ENCODE assay signal across 7 mouse cellular contexts in genomic region chrX:13072461-13072982, GRCm38 (mm10). TPM values are rescaled to one million over a fixed set of nuclear protein-coding genes. Genes with fewer than 3 reads are reported as not detected.
DNase-seq lines count a peak whose midpoint lies in the region; ATAC-seq lines count a peak whose summit lies in the region.

No protein-coding gene starts in this region.

- peaks cover 33% of the 10 kb centered on the region for H3K27me3 ChIP-seq in embryonic facial prominence, embryonic 10.5 days (replicated peaks; ENCODE audit: low read depth, poor library complexity, severe bottlenecking)
- H3K27me3 ChIP-seq in limb, embryonic 12.5 days, result peaks cover 27% of the 10 kb centered on the region
- no peaks in the 10 kb centered on the region for H3K27me3 ChIP-seq in midbrain, embryonic 13.5 days

- H3K9ac ChIP-seq in limb, embryonic 12.5 days (replicated peaks), result peak overlapping the region; percentile 85
- peak overlapping the region; percentile 91 for H3K9ac ChIP-seq in midbrain, embryonic 13.5 days (replicated peaks)

- 17% methylated on average over 60 of the region's 73 CpGs for WGBS in embryonic facial prominence, embryonic 10.5 days
- WGBS in limb, embryonic 12.5 days, result 19% methylated on average over 32 of the region's 73 CpGs
- WGBS in midbrain, embryonic 13.5 days, result 29% methylated on average over 31 of the region's 73 CpGs

- peak overlapping the region; percentile 54 for H3K4me2 ChIP-seq in limb, embryonic 12.5 days
- peak overlapping the region; percentile 56 for H3K4me2 ChIP-seq in midbrain, embryonic 13.5 days (replicated peaks)

- peaks cover 12% of the 10 kb centered on the region; the same call in 1 of the 2 replicates for H3K9me3 ChIP-seq in embryonic facial prominence, embryonic 10.5 days
- no peaks in the 10 kb centered on the region for H3K9me3 ChIP-seq in limb, embryonic 12.5 days
- no peaks in the 10 kb centered on the region for H3K9me3 ChIP-seq in midbrain, embryonic 13.5 days

- peak; percentile 86 for DNase-seq in adrenal gland, postnatal 14 days
- DNase-seq in embryonic facial prominence, embryonic 10.5 days (ENCODE audit: low spot score), result peak; percentile 85
- peak; percentile 73 for DNase-seq in kidney, adult 11 months
- DNase-seq in skeletal muscle tissue, adult 2 months (ENCODE audit: low read depth, low spot score), result peak; percentile 57

- no peaks in the 10 kb centered on the region for H3K4me1 ChIP-seq in embryonic facial prominence, embryonic 10.5 days
- no peaks in the 10 kb centered on the region for H3K4me1 ChIP-seq in limb, embryonic 12.5 days (replicated peaks)
- H3K4me1 ChIP-seq in midbrain, embryonic 13.5 days (replicated peaks), result peaks cover 7% of the 10 kb centered on the region; the same call in 1 of the 2 replicates

- peak overlapping the region; percentile 90 for H3K27ac ChIP-seq in embryonic facial prominence, embryonic 10.5 days (replicated peaks)
- peak overlapping the region; percentile 95 for H3K27ac ChIP-seq in limb, embryonic 12.5 days
- H3K27ac ChIP-seq in midbrain, embryonic 13.5 days, result peak overlapping the region; percentile 96

- H3K4me3 ChIP-seq in embryonic facial prominence, embryonic 10.5 days, result peak overlapping the region; percentile 73
- H3K4me3 ChIP-seq in limb, embryonic 12.5 days (replicated peaks), result peak overlapping the region; percentile 66
- peak overlapping the region; percentile 75 for H3K4me3 ChIP-seq in midbrain, embryonic 13.5 days (replicated peaks)

- peaks cover under 1% of the 10 kb centered on the region; the same call in 1 of the 2 replicates for H3K36me3 ChIP-seq in embryonic facial prominence, embryonic 10.5 days (replicated peaks)
- H3K36me3 ChIP-seq in limb, embryonic 12.5 days, result no peaks in the 10 kb centered on the region
- no peaks in the 10 kb centered on the region for H3K36me3 ChIP-seq in midbrain, embryonic 13.5 days

- ATAC-seq in granulocyte monocyte progenitor cell, adult 5-6 weeks (replicated peaks; ENCODE audit: poor library complexity, severe bottlenecking), result peak; percentile 36
- no peak for ATAC-seq in limb, embryonic 12.5 days (ENCODE audit: insufficient number of reproducible peaks, insufficient read depth, low FRiP score, low TSS enrichment, low read depth)
- peak; percentile 29; the same call in 1 of the 2 replicates for ATAC-seq in midbrain, embryonic 13.5 days

RNA-seq across cellular contexts. Expression of gene Usp9x, which starts 1.2 kb away (rescaled TPM):
- total RNA-seq in adrenal gland, postnatal 14 days (2021), result 154 and 156 TPM in 2 replicates
- 40.9 TPM in 2 replicates for polyA plus RNA-seq in embryonic facial prominence, embryonic 10.5 days (2016; fragmentation: Nextera tagmentation; extraction: Ambion mirVana)
- total RNA-seq in granulocyte monocyte progenitor cell, adult 5-6 weeks (2014; fragmentation: Nextera tagmentation), result 80.5 and 97.7 TPM in 2 replicates
- total RNA-seq in granulocyte monocyte progenitor cell, adult 5-6 weeks (2017), result 136 and 146 TPM in 2 replicates
- polyA plus RNA-seq in limb, embryonic 12.5 days (2016; fragmentation: Nextera tagmentation; extraction: Ambion mirVana), result 47.4 and 48.5 TPM in 2 replicates
- 44.6 and 47.8 TPM in 2 replicates for polyA plus RNA-seq in midbrain, embryonic 13.5 days (2015; fragmentation: Nextera tagmentation; extraction: Ambion mirVana)
